Mouse (Mus musculus) liver, embryonic 13.5 days (tissue): ENCODE measurements around the gene Otof. TPM values are rescaled to one million over a fixed set of nuclear protein-coding genes. Genes with fewer than 3 reads are reported as not detected.

Experiments
- ATAC-seq: fragments of 200-750 bp; cut with Nextera tagmentation; 2 replicates; pipeline ENCODE4 v1.8.0; 2017; ENCODE audit warnings: low read depth, mild to moderate bottlenecking, moderate number of reproducible peaks, moderate library complexity
- DNase-seq: peaks from one replicate; pipeline ENCODE4 v3.0.0; 2022
- H3K27ac ChIP-seq: fragments of 300-500 bp; sonication (generic); 2 replicates; pipeline ENCODE4 v1.5.1; 2015; ENCODE audit warnings: moderate library complexity, mild to moderate bottlenecking, inconsistent platforms
- H3K27me3 ChIP-seq: fragments of 300-500 bp; sonication (generic); 2 replicates; pipeline ENCODE4 v1.6.1; 2015; ENCODE audit warnings: mild to moderate bottlenecking, inconsistent platforms
- H3K36me3 ChIP-seq: fragments of 300-500 bp; sonication (generic); 2 replicates; pipeline ENCODE4 v1.6.1; 2015; ENCODE audit warnings: mild to moderate bottlenecking, inconsistent platforms
- H3K4me1 ChIP-seq: fragments of 300-500 bp; sonication (generic); replicated peaks from 2 replicates; pipeline ENCODE4 v1.6.1; 2015; ENCODE audit warnings: inconsistent platforms
- H3K4me2 ChIP-seq: fragments of 300-500 bp; sonication (generic); 2 replicates; pipeline ENCODE4 v1.6.1; 2015; ENCODE audit warnings: inconsistent platforms, mild to moderate bottlenecking, moderate library complexity
- H3K4me3 ChIP-seq: fragments of 300-500 bp; sonication (generic); replicated peaks from 2 replicates; pipeline ENCODE4 v1.5.1; 2015; ENCODE audit warnings: mild to moderate bottlenecking, inconsistent platforms
- H3K9ac ChIP-seq: fragments of 300-500 bp; sonication (generic); 2 replicates; pipeline ENCODE4 v1.6.1; 2015; ENCODE audit warnings: mild to moderate bottlenecking, inconsistent platforms
- H3K9me3 ChIP-seq: fragments of 300-500 bp; sonication (generic); replicated peaks from 2 replicates; pipeline ENCODE4 v1.6.1; 2016; ENCODE audit warnings: inconsistent platforms
- WGBS: fragments of 180-500 bp; shearing (Covaris S2); methylation state at CpG from one replicate; pipeline ENCODE4 v1.1.7; 2015; ENCODE audit not compliant: insufficient replicate concordance; 5-methylcytosine and 5-hydroxymethylcytosine counted together
- polyA plus RNA-seq: library from polyadenylated mRNA; unstranded; fragments of >200 nt; fragmentation: Nextera tagmentation; extraction: Ambion mirVana; gene quantifications from 2 replicates; pipeline ENCODE4 v1.2.1, GENCODE M21; 2015

Otof gene
- polyA plus RNA-seq = 0.02 TPM in 1 of 2 replicates, not detected in the other

DNA sequence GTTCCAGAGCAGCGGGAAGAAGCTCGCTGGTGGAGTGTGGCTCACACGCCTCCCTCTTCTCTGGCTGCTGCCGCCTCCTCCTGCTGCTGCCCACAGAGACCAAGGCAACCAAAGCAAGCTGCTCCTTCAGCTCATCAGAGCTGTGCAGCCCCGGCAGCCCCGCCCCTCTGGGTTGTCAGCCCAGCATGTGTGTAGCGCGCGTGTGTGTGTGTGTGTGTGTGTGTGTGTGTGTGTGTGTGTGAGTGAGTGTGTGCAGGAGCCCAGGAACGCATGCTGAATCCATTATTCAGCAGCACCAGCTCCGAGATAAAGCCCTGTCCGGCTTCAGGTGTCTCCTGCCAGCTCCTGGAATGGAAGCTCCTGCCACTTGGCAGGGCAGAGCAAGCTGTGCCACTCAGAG, at the start of gene Otof:
Otof (minus strand) TSS at position 112 of the 400 bp plus-strand sequence.
- H3K9me3 ChIP-seq = no peaks in the 10 kb centered on the region
- no peak within 1 kb of the TSS for H3K27ac ChIP-seq
- ATAC-seq (no peak), DNase-seq (no peak)
- H3K27me3 ChIP-seq = peaks cover 42% of the 10 kb centered on the region
- no peaks in the 10 kb centered on the region for H3K36me3 ChIP-seq
- no peak within 1 kb of the TSS for H3K4me3 ChIP-seq
- H3K9ac ChIP-seq = no peak within 1 kb of the TSS
- WGBS = 39% methylated on average over 12 of the region's 12 CpGs
- no peaks in the 10 kb centered on the region for H3K4me1 ChIP-seq
- H3K4me2 ChIP-seq = no peak within 1 kb of the TSS

DNA sequence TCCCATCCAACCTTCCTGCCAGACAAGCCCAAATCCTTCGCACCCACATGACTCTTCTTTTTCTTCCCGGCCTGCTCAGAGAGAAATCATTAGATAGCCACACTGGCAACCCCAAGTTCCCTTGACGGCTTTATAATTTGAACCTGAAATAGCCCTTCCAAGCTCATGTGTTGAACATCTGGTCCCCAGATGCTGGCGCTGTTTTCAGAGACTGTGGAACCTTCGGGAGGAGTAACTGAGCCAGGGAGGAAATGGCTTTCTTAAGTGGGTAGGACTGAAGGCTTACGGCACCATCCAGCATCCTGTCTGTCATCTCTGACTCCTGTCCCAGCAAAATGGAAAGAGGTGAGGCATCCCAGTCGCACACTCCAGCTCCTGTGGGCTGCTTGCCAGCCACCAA, 35.6 kb upstream of the Otof start:
- DNase-seq (no peak), ATAC-seq (no peak)
- Histone ChIP-seq H3K9ac (no peak overlapping the region), H3K9me3 (no peaks in the 10 kb centered on the region), H3K36me3 (no peaks in the 10 kb centered on the region), H3K4me1 (no peaks in the 10 kb centered on the region), H3K27ac (no peak overlapping the region), H3K4me2 (no peak overlapping the region), H3K4me3 (no peak overlapping the region), H3K27me3 (peaks cover 3% of the 10 kb centered on the region; the same call in 1 of the 2 replicates)
- WGBS = 64% methylated on average over 7 of the region's 7 CpGs

DNA sequence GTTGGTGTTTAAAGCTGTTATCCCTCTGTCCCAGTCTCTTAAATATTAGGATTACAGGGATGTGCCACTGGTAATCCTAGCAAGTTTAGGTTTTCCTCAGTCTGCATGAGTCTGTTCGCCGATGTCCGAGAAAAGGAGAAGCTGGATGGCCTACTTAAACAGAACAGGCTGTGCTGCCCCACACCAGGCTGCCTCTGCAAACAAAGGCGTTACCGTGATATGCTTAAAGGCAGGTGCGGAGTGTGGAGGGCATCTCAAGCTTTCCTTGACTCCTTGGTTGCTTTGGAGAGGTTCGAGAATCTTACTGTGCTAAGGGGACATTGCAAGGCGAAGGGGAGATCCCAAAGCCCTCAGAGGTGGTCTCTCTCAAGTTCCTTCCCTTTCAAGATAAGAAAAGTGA, 35.1 kb upstream of the Otof start:
- no peak overlapping the region for H3K9ac ChIP-seq
- H3K4me3 ChIP-seq = no peak overlapping the region
- ATAC-seq (no peak), DNase-seq (no peak)
- no peak overlapping the region for H3K4me2 ChIP-seq
- H3K27ac ChIP-seq = no peak overlapping the region
- 65% methylated on average over 8 of the region's 8 CpGs for WGBS
- H3K36me3 ChIP-seq = no peaks in the 10 kb centered on the region
- no peaks in the 10 kb centered on the region for H3K9me3 ChIP-seq
- H3K27me3 ChIP-seq = peaks cover 3% of the 10 kb centered on the region; the same call in 1 of the 2 replicates
- H3K4me1 ChIP-seq = no peaks in the 10 kb centered on the region

DNA sequence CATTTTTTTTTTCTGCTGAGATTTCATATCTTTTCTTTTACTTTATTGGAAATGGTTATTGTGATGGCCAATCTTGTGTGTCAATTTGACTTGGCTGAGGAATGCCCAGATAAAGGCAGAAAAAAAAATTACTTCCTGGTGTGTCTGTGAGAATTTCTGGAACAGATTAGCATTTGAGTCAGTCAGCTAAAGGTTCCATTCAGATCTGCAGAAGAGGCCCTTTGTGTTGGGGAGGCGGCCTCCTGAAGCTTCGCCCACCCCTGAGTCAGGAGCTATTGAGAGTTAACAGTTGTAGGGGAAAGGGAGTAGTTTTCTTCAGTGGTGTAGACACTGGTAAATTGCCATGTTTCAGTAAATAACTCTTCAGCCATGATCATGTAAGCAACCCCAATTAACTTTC, 33.6 kb upstream of the Otof start:
- Histone ChIP-seq H3K27ac (no peak overlapping the region), H3K4me2 (no peak overlapping the region), H3K4me3 (no peak overlapping the region), H3K9me3 (no peaks in the 10 kb centered on the region), H3K9ac (no peak overlapping the region), H3K4me1 (no peaks in the 10 kb centered on the region), H3K36me3 (no peaks in the 10 kb centered on the region), H3K27me3 (peaks cover 3% of the 10 kb centered on the region; the same call in 1 of the 2 replicates)
- DNase-seq (no peak), ATAC-seq (no peak)
- WGBS = 70% methylated on average over 2 of the region's 2 CpGs

DNA sequence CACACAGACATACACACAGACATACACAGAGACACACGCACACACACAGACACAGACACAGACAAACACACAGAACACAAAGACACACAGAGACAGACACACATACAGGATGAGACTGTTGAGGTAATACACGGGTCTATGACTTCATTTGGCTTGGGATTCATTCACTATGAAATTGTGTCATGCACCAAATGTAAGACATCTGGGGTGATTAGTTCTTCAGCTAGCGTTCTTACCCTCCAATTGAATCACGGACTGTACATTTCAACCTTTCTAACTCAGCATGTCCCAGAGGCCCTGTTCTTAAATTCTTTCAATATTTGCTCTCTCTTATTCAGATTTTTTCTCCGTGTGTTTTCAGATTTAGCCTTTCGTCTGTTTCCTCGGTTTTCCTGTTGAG, 32.9 kb upstream of the Otof start:
- H3K4me2 ChIP-seq = no peak overlapping the region
- H3K9me3 ChIP-seq = no peaks in the 10 kb centered on the region
- DNase-seq (no peak), ATAC-seq (no peak)
- H3K27ac ChIP-seq = no peak overlapping the region
- H3K9ac ChIP-seq = no peak overlapping the region
- H3K27me3 ChIP-seq = peaks cover 3% of the 10 kb centered on the region; the same call in 1 of the 2 replicates
- H3K4me1 ChIP-seq = no peaks in the 10 kb centered on the region
- no peaks in the 10 kb centered on the region for H3K36me3 ChIP-seq
- H3K4me3 ChIP-seq = no peak overlapping the region
- 65% methylated on average over 7 of the region's 7 CpGs for WGBS

DNA sequence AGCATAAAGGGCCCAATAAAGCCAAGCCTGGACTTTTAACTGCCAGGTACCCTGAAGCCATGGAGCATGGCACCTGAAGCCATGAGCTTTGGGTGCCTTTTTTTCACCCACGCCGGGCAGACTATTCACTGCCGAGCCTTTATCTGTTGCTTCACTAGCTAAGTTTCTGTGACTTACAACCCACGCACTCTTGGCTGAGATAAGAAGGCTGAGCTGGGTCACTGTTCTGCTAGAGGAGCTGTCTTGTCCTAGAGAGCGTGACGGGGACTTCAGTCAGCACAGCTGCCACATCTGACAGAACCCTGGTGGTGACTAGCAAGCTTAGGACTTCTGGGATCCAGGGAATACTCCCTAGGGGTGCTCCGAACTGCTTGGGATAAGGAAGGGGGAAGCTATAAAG, 32.0 kb upstream of the Otof start:
- ATAC-seq = no peak
- peaks cover 3% of the 10 kb centered on the region; the same call in 1 of the 2 replicates for H3K27me3 ChIP-seq
- H3K4me1 ChIP-seq = no peaks in the 10 kb centered on the region
- H3K9me3 ChIP-seq = no peaks in the 10 kb centered on the region
- H3K27ac ChIP-seq = no peak overlapping the region
- no peaks in the 10 kb centered on the region for H3K36me3 ChIP-seq
- no peak for DNase-seq
- H3K4me2 ChIP-seq = no peak overlapping the region
- 35% methylated on average over 7 of the region's 7 CpGs for WGBS
- no peak overlapping the region for H3K9ac ChIP-seq
- H3K4me3 ChIP-seq = no peak overlapping the region

DNA sequence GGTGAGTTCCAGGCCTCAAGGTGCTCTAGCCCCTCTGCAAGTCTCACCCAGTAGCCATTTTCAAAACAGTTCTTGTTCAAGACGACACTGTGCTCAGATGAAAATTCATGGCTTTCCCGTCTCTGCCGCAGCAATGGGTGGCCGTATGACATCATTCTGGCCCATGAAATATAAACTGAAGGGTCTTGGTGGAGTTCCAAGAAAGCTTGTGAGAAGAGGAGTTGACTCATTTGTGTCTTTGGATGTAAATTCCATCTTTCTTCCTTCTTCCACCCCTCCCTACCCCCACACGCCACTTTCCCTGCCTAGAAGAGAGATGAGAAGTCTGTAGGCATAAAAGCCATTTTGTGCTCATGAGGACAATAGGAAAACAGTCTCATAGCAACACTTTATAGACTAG, 29.1 kb upstream of the Otof start:
- Histone ChIP-seq H3K9ac (no peak overlapping the region), H3K27me3 (peaks cover 3% of the 10 kb centered on the region; the same call in 1 of the 2 replicates), H3K4me2 (no peak overlapping the region), H3K9me3 (no peaks in the 10 kb centered on the region), H3K4me1 (no peaks in the 10 kb centered on the region), H3K36me3 (no peaks in the 10 kb centered on the region), H3K4me3 (no peak overlapping the region), H3K27ac (no peak overlapping the region)
- ATAC-seq (no peak), DNase-seq (no peak)
- 67% methylated on average over 5 of the region's 5 CpGs for WGBS

DNA sequence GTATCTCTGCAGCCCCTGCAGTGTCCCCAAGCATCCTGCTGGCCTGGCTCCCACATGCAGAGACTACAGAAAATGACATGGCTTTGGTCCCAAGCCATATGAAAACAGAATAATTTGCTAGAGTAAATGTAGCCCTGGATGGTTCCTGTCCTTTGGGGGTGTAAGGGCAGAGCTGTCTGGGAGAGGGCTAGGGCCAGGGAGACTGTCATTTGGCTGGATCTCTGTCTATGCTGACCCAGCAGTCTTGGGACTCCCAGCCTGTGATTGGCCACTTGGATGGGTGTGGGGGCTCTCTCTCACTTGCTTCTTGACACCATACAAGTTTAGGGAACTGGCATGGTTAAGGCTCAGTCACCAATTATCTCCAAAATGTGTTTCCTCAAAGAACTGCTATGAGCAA, 28.5 kb upstream of the Otof start:
- DNase-seq (no peak), ATAC-seq (no peak)
- Histone ChIP-seq H3K4me1 (0 out of 2 replicates have a peak, but pooled peaks cover 1% of the 10 kb centered on the region), H3K27ac (no peak overlapping the region), H3K27me3 (peaks cover 3% of the 10 kb centered on the region; the same call in 1 of the 2 replicates), H3K9ac (no peak overlapping the region), H3K9me3 (no peaks in the 10 kb centered on the region), H3K4me2 (no peak overlapping the region), H3K4me3 (no peak overlapping the region), H3K36me3 (no peaks in the 10 kb centered on the region)

DNA sequence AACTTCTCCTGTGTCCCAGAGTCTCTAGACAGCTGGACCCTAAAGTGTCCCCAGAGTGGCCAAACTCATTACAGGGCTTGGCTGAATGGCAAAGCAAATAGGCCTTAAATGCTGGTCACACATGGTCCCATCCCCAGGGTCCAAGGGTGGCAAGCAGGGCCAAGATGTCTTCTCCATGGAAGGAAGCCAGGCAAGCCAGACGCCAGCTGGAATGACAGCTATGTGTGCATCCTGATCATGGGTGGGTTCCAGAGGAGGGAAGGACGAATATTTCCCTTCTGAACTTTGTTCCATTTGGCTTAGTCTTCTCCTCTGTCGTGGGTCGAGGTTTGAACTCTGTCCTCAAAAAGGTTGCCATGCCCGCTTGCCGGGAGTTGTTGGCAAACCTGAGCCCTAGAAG, 23.4 kb upstream of the Otof start:
- ATAC-seq = no peak
- WGBS = 62% methylated on average over 6 of the region's 6 CpGs
- H3K9me3 ChIP-seq = no peaks in the 10 kb centered on the region

DNA sequence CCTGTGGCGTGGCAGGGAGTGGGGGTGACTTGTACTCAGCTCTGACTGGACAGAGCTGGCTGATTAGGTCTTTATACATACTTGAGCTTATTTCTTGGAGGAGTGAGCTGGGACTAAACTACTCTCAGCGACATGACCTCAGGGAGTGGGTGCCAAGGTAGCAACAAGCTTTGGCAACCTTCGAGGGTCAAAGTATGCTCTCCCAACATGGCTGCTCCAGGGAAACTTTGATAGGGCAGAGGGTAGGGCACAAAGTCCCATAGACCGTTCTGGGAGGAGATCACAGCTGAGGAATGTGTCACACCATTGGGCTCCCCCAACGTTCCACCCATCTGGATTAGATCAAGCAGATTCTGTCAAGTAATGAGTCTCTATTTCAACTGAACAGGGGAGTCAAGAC, 22.9 kb upstream of the Otof start:
- 55% methylated on average over 5 of the region's 5 CpGs for WGBS
- H3K4me3 ChIP-seq = no peak overlapping the region
- 0 out of 2 replicates have a peak, but pooled peaks cover 4% of the 10 kb centered on the region for H3K4me1 ChIP-seq
- H3K9ac ChIP-seq = no peak overlapping the region
- no peaks in the 10 kb centered on the region for H3K27me3 ChIP-seq
- H3K9me3 ChIP-seq = no peaks in the 10 kb centered on the region
- DNase-seq = no peak
- no peak overlapping the region for H3K27ac ChIP-seq
- ATAC-seq = no peak
- H3K36me3 ChIP-seq = no peaks in the 10 kb centered on the region
- H3K4me2 ChIP-seq = no peak overlapping the region

More for the DNA sequence above, 23.4 kb upstream of the Otof start:
- H3K4me1 ChIP-seq = 0 out of 2 replicates have a peak, but pooled peaks cover 4% of the 10 kb centered on the region
- H3K36me3 ChIP-seq = no peaks in the 10 kb centered on the region
- no peak for DNase-seq
- H3K4me3 ChIP-seq = no peak overlapping the region
- no peaks in the 10 kb centered on the region for H3K27me3 ChIP-seq
- H3K9ac ChIP-seq = no peak overlapping the region
- H3K27ac ChIP-seq = no peak overlapping the region
- no peak overlapping the region for H3K4me2 ChIP-seq

DNA sequence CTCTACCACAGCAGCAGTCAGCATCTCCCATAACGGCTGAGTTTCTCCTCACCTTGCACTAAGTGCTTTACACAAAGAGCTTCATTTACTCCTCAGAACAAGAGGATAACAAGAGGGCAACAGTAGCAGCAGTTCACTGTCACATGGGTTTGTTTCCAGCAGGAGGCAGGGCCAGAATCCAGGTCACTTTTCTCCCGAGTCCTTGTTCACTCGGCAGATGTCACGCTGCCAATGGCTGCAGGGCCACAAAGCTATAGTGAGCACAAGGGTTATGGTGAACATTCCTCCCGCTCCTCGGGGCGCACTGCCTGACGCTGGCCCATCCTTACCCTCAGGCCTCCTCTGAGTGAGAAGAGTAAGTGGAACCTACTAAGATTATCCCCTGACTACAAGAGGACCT, 21.8 kb upstream of the Otof start:
- H3K27me3 ChIP-seq = no peaks in the 10 kb centered on the region
- H3K27ac ChIP-seq = no peak overlapping the region
- no peaks in the 10 kb centered on the region for H3K36me3 ChIP-seq
- H3K4me2 ChIP-seq = no peak overlapping the region
- no peaks in the 10 kb centered on the region for H3K9me3 ChIP-seq
- H3K4me1 ChIP-seq = 0 out of 2 replicates have a peak, but pooled peaks cover 4% of the 10 kb centered on the region
- no peak overlapping the region for H3K9ac ChIP-seq
- ATAC-seq (no peak), DNase-seq (no peak)
- H3K4me3 ChIP-seq = no peak overlapping the region
- WGBS = 77% methylated on average over 8 of the region's 8 CpGs

DNA sequence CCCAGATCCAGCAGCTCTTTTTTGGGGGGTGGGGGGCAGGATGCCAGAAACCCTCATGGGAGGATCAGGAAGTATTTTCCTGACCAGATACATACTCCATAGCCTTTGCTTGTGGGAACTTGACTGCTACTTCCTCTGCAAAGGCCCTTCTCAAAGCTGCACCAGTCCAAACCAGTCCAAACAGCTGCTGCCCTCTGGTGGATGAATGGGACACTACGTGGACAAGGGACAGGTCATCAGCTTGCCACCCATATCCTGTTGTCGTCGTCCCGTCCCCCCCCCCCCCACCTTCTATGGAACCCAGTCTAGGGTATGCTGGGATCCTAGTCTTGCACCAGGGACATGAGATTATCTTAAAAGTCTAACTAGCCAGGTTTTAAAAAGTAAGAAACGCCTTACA, 20.6 kb upstream of the Otof start:
- ATAC-seq (no peak), DNase-seq (no peak)
- H3K4me1 ChIP-seq = 0 out of 2 replicates have a peak, but pooled peaks cover 4% of the 10 kb centered on the region
- no peak overlapping the region for H3K4me2 ChIP-seq
- H3K9ac ChIP-seq = no peak overlapping the region
- no peaks in the 10 kb centered on the region for H3K36me3 ChIP-seq
- H3K27ac ChIP-seq = no peak overlapping the region
- no peaks in the 10 kb centered on the region for H3K27me3 ChIP-seq
- no peaks in the 10 kb centered on the region for H3K9me3 ChIP-seq
- no peak overlapping the region for H3K4me3 ChIP-seq
- 16% methylated on average over 5 of the region's 5 CpGs for WGBS
